Mouse (Mus musculus): ENCODE results near the gene Cpeb1. TPM values are rescaled to one million over a fixed set of nuclear protein-coding genes. Genes with fewer than 3 reads are reported as not detected.
A peak's percentile ranks its signal among the peaks of the same experiment; 100 is the strongest.

The Cpeb1 gene
- polyA plus RNA-seq, 1 experiment from 2014 or later = 3.8 TPM

DNA sequence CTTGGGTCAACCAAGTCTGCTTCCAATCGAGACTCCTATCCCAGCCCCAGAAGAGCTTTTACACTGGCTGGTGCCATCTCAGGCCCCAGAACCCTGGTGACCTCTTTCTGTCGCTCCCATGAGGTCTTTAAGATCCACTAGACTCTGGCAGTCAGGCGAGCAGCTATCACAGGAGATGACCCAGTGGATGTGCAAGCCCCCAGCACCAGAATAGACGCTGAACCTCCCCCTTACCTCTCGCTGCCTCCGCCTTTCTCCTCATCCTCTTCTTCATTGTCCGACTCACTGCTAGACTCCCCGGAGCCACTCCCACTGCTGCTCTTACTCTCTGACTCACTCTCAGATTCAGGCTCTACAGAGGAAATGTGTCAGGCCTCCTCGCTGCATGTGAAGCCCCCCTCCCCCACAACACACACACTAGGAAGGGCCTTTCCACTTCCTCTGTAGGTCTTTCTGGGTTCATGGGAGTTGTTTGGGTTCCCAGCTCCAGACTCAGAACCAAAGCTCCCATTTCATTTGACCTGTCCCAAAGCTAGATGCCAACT is 9.7 kb upstream of the Cpeb1 start:
- Histone ChIP-seq H3K27ac (no peak overlapping the region), H3K4me1 (replicated peaks) (no peaks in the 10 kb centered on the region), H3K36me3 (peaks cover 96% of the 10 kb centered on the region), H3K9ac (no peak overlapping the region), H3K27me3 (peaks cover 9% of the 10 kb centered on the region; the same call in 1 of the 2 replicates), H3K4me3 (no peak overlapping the region), H3K9me3 (no peaks in the 10 kb centered on the region), H3K4me2 (no peak overlapping the region)
- WGBS = 76% methylated on average over 9 of the region's 9 CpGs
- no peak for ATAC-seq (ENCODE audit: low FRiP score)

DNA sequence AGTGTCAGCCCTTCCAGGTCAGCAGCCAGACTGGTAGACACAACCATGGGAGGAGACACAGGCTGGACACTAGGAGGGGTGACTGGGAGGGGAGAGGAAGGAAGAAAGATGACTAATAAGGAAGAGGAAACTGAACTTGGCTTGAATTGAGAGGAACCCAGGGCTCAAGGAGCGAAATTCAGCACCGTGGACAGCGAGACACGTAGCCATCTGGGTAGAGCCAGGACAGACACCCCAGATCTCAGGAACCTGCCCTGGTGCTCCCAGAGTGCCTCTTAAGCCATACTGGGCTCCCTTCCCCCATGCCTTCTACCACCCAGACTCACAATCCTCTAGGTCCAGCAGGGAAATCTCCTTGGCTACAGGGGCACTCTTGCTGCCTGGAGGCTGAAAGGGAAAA is 8.9 kb upstream of the Cpeb1 start:
- no peaks in the 10 kb centered on the region for H3K4me1 ChIP-seq (replicated peaks)
- H3K9ac ChIP-seq = no peak overlapping the region
- H3K4me2 ChIP-seq = no peak overlapping the region
- no peak for ATAC-seq (ENCODE audit: low FRiP score)
- H3K27ac ChIP-seq = no peak overlapping the region
- H3K9me3 ChIP-seq = no peaks in the 10 kb centered on the region
- WGBS = 13% methylated on average over 4 of the region's 4 CpGs
- H3K27me3 ChIP-seq = peaks cover 9% of the 10 kb centered on the region; the same call in 1 of the 2 replicates
- peaks cover 95% of the 10 kb centered on the region for H3K36me3 ChIP-seq
- H3K4me3 ChIP-seq = no peak overlapping the region

DNA sequence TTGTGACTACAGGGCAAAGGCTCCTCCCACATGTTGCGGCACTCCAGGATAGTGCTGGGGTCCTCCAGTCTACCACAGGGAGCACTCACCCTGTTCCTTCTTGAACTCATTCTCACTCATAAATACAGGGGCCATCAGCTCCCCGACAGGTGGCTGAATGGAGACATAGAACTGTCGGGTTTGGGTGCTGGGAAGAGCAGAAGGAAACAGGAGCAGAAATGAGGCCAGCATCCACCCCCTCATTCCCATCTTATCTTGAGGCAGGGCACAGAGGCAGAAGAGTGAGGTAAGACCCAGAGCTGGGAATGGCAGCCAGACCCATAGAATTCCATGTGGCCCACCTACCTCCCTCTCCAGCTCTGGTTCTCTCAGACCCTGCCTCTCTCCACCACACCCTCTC is 7.5 kb upstream of the Cpeb1 start:
- Histone ChIP-seq H3K4me1 (replicated peaks) (no peaks in the 10 kb centered on the region), H3K36me3 (peaks cover 82% of the 10 kb centered on the region), H3K9ac (no peak overlapping the region), H3K4me3 (no peak overlapping the region), H3K9me3 (no peaks in the 10 kb centered on the region), H3K27me3 (peaks cover 17% of the 10 kb centered on the region), H3K27ac (no peak overlapping the region), H3K4me2 (no peak overlapping the region)
- no peak for ATAC-seq (ENCODE audit: low FRiP score)
- 90% methylated on average over 3 of the region's 3 CpGs for WGBS

DNA sequence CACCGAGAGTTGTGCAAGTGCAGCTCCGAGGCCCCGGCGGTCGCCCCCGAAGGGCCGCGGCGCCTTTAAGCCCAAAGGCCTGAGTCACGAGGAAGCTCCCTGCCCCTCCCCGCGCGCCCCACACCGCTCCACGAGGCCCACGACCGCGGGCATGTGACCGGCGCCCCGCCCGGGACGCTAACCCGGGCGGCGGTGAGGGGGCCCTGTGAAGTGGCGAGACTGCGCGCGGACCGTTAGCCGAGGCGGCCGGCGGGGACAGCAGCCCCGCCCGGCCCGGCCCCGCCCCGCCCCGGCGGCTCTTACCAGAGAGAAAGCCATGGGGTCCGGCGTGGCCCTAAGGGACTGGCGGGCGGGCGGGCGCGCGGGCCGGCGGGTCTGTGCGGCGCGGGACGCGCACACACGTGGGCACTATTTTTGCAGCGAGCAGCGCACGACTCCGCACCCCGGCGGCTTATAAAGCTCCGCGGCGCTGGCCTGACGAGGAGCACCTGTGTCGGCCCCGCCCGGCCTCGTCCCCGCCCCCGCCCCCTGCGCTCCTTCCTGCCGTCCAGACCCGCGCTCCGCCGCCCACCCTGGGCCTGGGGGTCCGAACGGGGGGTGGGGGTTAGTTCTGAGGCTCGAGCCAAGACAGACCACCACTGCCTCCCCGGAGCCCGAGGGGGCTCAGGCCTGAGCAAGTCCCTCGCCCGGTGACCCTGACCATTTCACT is 780 bp downstream of the Cpeb1 start:
- WGBS = under 1% methylated on average over 86 of the region's 87 CpGs
- Histone ChIP-seq H3K27ac (no peak overlapping the region), H3K9me3 (no peaks in the 10 kb centered on the region), H3K4me2 (peak overlapping the region; percentile 92), H3K36me3 (peaks cover 4% of the 10 kb centered on the region), H3K4me3 (peak overlapping the region; percentile 57), H3K9ac (peak overlapping the region; percentile 68), H3K4me1 (replicated peaks) (peaks cover 27% of the 10 kb centered on the region), H3K27me3 (peaks cover 76% of the 10 kb centered on the region)
- peak; percentile 59 for ATAC-seq (ENCODE audit: low FRiP score)

DNA sequence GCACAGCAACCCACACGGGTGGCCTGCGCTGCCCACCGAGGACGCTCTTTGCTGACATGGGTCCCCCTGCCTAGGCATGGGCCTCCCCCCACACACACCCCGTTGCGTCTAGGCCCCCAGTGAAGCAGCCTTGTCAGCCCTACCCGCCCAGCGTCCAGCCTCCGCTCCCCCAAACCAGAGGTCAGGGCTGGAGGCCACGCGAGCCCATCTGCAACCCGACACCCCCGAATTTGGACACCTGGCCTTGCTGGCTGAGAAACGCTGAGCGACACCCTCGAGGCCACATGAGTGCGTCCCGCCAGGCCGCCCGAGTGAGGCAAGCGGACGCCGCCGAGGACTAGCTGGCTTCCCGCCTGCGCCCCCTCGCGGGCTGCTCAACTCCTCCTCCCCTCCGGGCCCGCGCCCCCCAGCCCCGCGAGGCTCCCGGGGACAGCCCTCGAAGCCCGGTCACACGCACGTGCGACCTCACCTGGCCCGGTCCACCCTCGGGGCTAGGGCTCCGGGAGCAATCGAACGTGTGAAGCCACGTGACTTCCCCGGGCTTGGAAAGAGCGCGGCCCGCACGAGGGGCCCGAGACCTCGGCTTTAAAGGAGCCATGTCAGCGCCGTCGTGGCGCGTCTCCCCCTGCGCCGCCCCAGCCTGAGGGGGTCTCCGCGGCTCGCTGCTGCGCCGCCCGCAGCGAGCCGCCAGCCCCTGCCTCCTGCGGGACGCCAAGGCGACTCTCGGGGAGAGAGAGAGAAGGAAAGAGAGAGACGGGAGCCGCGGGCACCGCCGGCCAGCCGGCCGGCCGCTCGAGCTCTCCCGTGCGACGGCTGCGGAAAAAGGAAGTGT is 1.6 kb downstream of the Cpeb1 start:
- WGBS = 2% methylated on average over 80 of the region's 84 CpGs

DNA sequence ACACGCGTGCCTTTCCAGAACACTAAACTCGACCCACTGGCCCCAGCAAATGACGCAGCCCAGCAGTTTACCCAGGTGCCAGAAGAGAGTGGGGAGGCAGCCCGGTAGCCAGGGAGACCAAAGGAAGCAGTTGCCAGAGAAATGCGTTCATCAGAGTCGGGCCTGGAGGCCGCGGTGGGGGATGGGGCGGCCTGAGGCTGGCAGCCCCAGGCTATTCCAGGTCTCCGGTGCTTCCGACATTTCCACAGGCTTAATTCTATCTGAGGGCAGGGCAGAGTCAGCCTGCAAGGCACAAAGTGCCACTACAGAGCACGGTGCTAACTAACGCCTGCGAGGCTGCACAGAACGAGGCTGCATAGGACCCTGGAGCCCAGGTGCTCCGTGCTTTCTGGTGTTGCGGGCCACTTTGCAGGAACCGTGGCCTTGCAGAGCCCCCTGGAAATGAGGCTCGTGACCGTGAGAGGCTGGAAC is 2.3 kb downstream of the Cpeb1 start:
- H3K4me3 ChIP-seq = peak overlapping the region; percentile 57
- ATAC-seq (ENCODE audit: low FRiP score) = peak; percentile 33
- peak overlapping the region; percentile 68 for H3K9ac ChIP-seq
- H3K27ac ChIP-seq = no peak overlapping the region
- 3% methylated on average over 21 of the region's 21 CpGs for WGBS
- no peaks in the 10 kb centered on the region for H3K9me3 ChIP-seq
- H3K27me3 ChIP-seq = peaks cover 75% of the 10 kb centered on the region
- peak overlapping the region; percentile 92 for H3K4me2 ChIP-seq
- H3K4me1 ChIP-seq (replicated peaks) = peaks cover 27% of the 10 kb centered on the region
- no peaks in the 10 kb centered on the region for H3K36me3 ChIP-seq

More for the DNA sequence above, 1.6 kb downstream of the Cpeb1 start:
- Histone ChIP-seq H3K27me3 (peaks cover 81% of the 10 kb centered on the region), H3K9me3 (no peaks in the 10 kb centered on the region), H3K4me1 (replicated peaks) (peaks cover 27% of the 10 kb centered on the region), H3K36me3 (no peaks in the 10 kb centered on the region), H3K9ac (peak overlapping the region; percentile 68), H3K4me3 (peak overlapping the region; percentile 57), H3K27ac (no peak overlapping the region), H3K4me2 (peak overlapping the region; percentile 92)
- ATAC-seq (ENCODE audit: low FRiP score) = peak; percentile 67

DNA sequence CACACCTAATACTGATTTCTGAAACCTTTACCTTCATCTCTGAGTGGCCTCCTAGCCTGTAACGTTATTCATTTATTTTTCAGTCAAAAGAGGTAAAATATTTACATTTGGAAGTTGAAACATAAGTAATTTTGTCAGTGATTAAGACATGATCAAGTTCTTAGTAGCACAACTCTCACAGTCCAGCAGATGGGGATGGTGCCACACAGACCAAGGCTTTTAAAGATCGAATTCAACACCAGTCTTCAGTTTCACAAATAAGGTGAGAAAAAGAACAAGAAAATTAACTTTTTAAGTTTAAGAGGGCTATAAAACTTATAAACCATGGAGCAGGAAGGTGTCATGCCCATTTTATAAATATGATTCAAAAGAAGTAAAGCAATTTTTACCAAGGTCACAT is 56.3 kb downstream of the Cpeb1 start:
- H3K4me2 ChIP-seq = no peak overlapping the region
- H3K27ac ChIP-seq = no peak overlapping the region
- ATAC-seq (ENCODE audit: low FRiP score) = no peak
- 67% methylated on average over 2 of the region's 2 CpGs for WGBS
- H3K36me3 ChIP-seq = no peaks in the 10 kb centered on the region
- no peak overlapping the region for H3K4me3 ChIP-seq
- no peak overlapping the region for H3K9ac ChIP-seq
- no peaks in the 10 kb centered on the region for H3K9me3 ChIP-seq
- no peaks in the 10 kb centered on the region for H3K4me1 ChIP-seq (replicated peaks)
- H3K27me3 ChIP-seq = no peaks in the 10 kb centered on the region

DNA sequence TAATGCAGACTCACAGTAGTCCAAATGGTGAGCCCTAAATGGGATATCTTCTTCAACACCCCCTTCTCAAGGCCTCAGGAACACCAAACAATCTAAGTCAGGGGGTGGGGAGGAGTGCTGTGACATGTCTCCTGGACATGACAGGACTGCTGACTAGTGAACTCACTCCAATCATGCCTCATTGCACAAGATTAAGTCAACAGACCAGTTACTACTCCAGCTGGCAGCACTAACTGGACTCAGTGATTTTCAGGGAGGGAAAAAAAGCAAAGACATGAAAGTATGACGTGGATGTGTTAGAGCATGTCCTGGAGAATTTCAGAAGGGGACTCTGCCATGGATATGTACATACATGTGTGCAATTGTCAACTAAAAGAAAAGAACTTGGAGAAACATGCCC is 75.9 kb downstream of the Cpeb1 start:
- no peaks in the 10 kb centered on the region for H3K4me1 ChIP-seq (replicated peaks)
- no peak for ATAC-seq (ENCODE audit: low FRiP score)
- H3K27ac ChIP-seq = no peak overlapping the region
- no peaks in the 10 kb centered on the region for H3K9me3 ChIP-seq
- H3K4me2 ChIP-seq = no peak overlapping the region
- no peak overlapping the region for H3K9ac ChIP-seq
- H3K36me3 ChIP-seq = no peaks in the 10 kb centered on the region
- WGBS = 66% methylated on average over 1 of the region's 1 CpGs
- H3K4me3 ChIP-seq = no peak overlapping the region
- no peaks in the 10 kb centered on the region for H3K27me3 ChIP-seq

DNA sequence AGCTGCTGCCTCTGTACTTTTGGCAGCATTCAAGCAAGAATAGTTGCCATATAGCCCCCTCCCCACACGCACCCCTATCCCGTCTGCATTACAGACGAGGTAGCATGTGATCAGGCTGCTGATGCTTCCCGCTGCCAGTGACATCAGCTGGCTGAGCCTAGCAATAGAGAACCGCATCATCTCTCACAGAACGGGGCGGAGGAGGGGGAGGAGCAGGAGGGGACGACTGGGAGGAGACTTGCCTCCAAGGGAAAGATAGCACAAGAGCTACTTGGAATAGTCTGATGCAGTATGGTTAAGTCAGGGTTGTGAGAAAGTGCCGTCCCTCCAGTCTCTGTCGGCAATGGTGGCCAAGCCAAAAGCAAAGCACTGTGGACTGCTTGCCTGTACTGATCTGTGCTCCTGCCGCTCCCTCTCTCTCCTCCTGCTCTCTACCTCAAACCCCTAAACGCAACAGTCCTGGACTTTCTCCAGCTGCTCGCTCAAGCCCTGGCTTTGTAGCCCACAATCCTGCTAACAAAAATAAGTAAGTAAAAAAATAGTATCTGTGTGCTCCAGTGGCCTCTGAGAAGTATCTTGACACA is 82.8 kb downstream of the Cpeb1 start:
- peak overlapping the region; percentile 55 for H3K4me2 ChIP-seq
- H3K9ac ChIP-seq = peak overlapping the region; percentile 65
- H3K4me3 ChIP-seq = peak overlapping the region; percentile 33
- H3K27me3 ChIP-seq = 0 out of 2 replicates have a peak, but pooled peaks cover 3% of the 10 kb centered on the region
- H3K9me3 ChIP-seq = no peaks in the 10 kb centered on the region
- no peak overlapping the region for H3K27ac ChIP-seq
- 6% methylated on average over 13 of the region's 13 CpGs for WGBS
- H3K36me3 ChIP-seq = no peaks in the 10 kb centered on the region
- ATAC-seq (ENCODE audit: low FRiP score) = peak; percentile 95
- peaks cover 15% of the 10 kb centered on the region for H3K4me1 ChIP-seq (replicated peaks)

DNA sequence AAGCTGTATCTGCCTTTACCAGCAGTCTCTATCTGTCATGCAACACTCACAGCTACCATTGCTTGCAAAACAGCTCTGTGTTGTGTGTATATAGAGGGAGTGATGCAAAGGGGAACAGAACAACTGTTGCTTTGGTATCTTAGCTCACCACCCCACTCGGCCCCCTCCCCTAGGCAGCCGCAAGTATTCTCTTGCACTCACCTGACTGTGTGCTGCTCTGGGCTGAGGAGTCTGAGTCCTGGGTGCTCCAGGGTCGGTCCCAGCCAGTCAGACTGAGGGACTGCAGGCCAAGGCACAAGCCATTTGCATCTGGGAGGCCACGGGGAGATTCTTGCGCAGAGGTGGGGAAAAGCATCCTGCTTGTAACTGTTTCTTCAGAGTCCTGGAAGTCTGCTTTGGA is 83.5 kb downstream of the Cpeb1 start:
- Histone ChIP-seq H3K27ac (no peak overlapping the region), H3K27me3 (0 out of 2 replicates have a peak, but pooled peaks cover 3% of the 10 kb centered on the region), H3K36me3 (no peaks in the 10 kb centered on the region), H3K9ac (peak overlapping the region; percentile 65), H3K4me2 (peak overlapping the region; percentile 55), H3K4me3 (peak overlapping the region; percentile 33; the same call in 1 of the 2 replicates), H3K4me1 (replicated peaks) (peaks cover 15% of the 10 kb centered on the region), H3K9me3 (no peaks in the 10 kb centered on the region)
- ATAC-seq (ENCODE audit: low FRiP score) = peak; percentile 71
- WGBS = 12% methylated on average over 5 of the region's 5 CpGs

DNA sequence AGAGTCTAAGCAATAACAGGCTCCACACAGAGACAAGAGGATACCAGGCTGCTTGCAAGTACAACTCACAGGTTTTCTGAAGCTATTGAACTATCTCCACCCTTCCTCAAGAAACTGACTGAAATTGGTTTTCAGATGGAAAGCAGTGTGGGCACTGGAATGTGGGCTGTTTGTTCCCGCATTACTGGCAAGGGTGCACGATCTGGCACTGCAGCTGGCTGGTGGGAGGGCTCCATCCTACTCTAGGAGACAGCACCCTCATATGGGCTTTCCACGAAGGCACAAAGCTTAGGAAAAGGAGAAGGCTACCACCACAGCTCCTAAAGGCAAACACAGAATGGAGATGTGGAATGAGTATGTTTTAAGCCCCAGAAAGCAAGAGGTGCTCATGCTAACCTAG is 85.5 kb downstream of the Cpeb1 start:
- ATAC-seq (ENCODE audit: low FRiP score) = no peak
- no peaks in the 10 kb centered on the region for H3K9me3 ChIP-seq
- 0 out of 2 replicates have a peak, but pooled peaks cover 3% of the 10 kb centered on the region for H3K27me3 ChIP-seq
- H3K36me3 ChIP-seq = no peaks in the 10 kb centered on the region
- no peak overlapping the region for H3K9ac ChIP-seq
- H3K27ac ChIP-seq = no peak overlapping the region
- no peak overlapping the region for H3K4me3 ChIP-seq
- 66% methylated on average over 3 of the region's 3 CpGs for WGBS
- H3K4me2 ChIP-seq = no peak overlapping the region
- H3K4me1 ChIP-seq (replicated peaks) = peaks cover 15% of the 10 kb centered on the region

DNA sequence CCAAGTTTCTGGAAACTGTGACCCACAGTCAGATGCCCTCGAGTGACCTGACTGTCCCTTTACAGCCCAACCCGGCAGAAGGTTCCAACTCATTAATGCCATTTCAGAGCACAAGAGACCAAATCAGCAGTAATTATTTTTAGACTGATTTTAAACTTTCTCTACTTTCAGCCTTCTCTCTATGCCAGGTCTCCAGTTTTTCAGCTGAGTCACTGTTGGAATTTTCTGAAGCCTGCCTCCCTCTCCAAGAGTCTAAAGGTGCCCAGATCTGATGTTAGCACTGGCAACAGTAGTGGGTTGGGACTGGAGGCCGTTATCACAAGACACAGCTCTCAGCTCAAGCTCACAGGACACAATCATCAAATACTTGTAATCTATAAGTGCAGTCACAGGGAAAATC is 87.3 kb downstream of the Cpeb1 start:
- Histone ChIP-seq H3K27me3 (no peaks in the 10 kb centered on the region), H3K9me3 (no peaks in the 10 kb centered on the region), H3K36me3 (no peaks in the 10 kb centered on the region), H3K27ac (no peak overlapping the region), H3K4me1 (replicated peaks) (peaks cover 15% of the 10 kb centered on the region), H3K4me3 (no peak overlapping the region), H3K4me2 (no peak overlapping the region), H3K9ac (no peak overlapping the region)
- WGBS = 83% methylated on average over 3 of the region's 3 CpGs
- no peak for ATAC-seq (ENCODE audit: low FRiP score)
